Mouse (Mus musculus) brain, embryonic 14.5 days (tissue): ENCODE results near the gene Dcaf15. TPM values are rescaled to one million over a fixed set of nuclear protein-coding genes. Genes with fewer than 3 reads are reported as not detected.

Source experiments
- DNase-seq: peaks from one replicate; pipeline ENCODE4 v3.0.0-alpha.2; 2011; ENCODE audit warnings: low read depth
- CTCF ChIP-seq: fragments of 200-500 bp; IDR thresholded peaks from 2 replicates; pipeline ENCODE4 v1.5.1; 2012; ENCODE audit warnings: inconsistent platforms, mild to moderate bottlenecking, moderate library complexity, borderline replicate concordance; ENCODE audit not compliant: insufficient read depth, insufficient read length; ENCODE audit errors: extremely low read depth
- POLR2A ChIP-seq: fragments of 200-500 bp; IDR thresholded peaks from 2 replicates; pipeline ENCODE4 v1.6.1; 2012; ENCODE audit warnings: mild to moderate bottlenecking, inconsistent platforms, borderline replicate concordance; ENCODE audit not compliant: poor library complexity, insufficient read depth, insufficient read length, severe bottlenecking; ENCODE audit errors: extremely low read depth
- polyA plus RNA-seq: library from polyadenylated mRNA; depleted of rRNA; stranded (reverse); fragments of >200 nt; gene quantifications from 2 replicates; pipeline ENCODE4 v1.2.3, GENCODE M21; 2012

Dcaf15 gene
- polyA plus RNA-seq, 1 experiment: 109 TPM

GRCm38 (mm10) chr8:84096061-84096460, 8.5 kb downstream of the Dcaf15 start:
- TF ChIP-seq POLR2A (no peak), CTCF (no peak)
- DNase-seq: no peak

DNA sequence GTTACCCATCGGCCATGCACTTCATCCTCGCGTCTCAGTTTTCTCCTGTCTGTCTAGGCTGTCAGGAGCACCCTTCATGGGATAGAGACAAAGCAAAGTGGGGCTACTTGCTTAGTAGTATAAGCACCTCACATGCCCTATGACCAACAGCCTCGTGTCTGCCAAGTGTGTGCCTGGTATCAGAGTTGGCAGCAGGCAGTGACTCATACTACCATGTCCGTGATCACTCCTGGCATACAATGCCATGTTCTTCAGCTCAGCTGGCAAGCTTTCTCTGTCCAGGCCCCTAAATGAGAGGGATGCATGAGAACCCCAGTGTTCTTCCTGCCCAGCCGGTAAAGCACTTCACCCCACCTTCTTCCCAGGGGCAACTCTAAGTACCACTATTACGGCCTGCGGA, 14.0 kb downstream of the Dcaf15 start:
- DNase-seq: no peak
- no peak for TF ChIP-seq CTCF
- no peak for TF ChIP-seq POLR2A

DNA sequence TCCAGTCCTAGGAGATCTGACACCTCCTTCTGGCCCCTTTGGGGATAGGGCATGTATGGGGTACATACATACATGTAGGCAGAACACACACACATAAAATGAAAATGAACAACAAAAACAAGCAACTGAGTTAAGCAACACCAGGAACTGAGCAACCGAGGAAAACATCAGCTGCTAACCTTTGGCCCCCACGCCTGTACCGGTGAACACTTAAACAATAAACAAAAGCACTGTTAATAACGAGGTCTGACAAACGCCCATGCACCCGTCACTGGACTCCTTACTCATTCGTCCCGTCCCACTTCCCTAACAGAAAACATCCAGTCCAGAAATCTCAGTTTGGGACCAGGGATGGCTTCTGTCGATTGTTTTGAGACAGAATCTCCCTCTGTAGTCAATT, 15.3 kb downstream of the Dcaf15 start:
- TF ChIP-seq POLR2A (no peak), CTCF (no peak)
- no peak for DNase-seq

GRCm38 (mm10) chr8:84087821-84088220, 16.7 kb downstream of the Dcaf15 start:
- no peak for TF ChIP-seq CTCF
- no peak for TF ChIP-seq POLR2A
- no peak for DNase-seq

DNA sequence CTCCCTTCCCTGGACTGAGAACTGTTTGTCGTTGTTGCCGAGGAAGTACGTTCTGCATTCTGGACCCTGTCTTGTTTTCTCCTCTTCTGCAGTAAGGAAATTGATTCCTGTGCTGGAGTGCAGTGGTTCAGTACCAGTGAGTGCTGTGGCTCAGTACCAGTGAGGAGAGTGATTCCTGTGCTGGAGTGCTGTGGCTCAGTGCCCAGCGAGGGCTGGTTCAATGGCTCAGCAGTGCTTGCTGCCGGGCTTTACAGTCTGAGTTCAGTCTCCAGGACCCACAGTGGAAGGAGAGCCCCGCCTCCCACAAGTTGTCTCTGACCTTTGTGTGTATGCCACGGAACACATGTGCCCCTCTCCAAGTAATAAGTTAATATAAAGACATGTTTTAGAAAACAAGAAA, 17.4 kb downstream of the Dcaf15 start:
- no peak for DNase-seq
- TF ChIP-seq POLR2A: no peak
- TF ChIP-seq CTCF: no peak

DNA sequence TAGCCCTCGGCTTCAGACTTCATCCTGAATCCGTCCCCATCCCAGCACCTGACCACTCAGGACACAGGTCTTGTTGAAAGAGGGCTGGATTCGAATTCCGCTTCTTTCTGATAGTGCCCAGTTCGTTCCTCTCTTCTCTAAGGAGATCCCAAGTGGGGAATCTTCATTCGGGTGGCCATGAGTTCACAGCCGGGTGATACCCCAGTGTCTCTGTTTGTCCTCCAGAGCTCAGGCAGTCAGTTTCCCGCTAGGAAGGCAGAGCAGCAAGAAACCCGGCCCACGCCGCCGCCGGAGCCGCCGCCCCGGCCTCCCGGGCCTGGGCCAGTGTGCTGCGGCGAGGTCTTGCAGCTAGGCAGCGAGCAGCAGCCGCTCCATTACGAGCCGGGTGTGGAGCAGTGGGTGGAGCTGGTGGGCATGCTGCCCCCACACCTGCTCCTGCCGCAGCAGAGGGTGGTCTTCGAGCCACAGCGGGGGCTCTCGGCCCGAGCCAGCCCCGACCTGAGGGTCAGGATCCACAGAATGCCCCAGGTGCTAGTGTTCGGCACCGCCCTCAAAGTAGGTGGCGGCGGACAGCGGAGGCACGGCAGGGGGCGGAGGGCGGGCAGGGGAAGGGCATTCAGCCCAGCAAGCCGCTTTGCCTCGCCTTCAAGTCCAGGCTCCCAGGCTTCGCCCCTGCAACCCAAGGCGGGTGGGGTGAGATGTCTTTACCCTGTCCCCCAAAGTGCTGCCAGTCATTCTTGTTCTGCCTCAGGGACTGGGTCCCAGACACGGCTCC, 20.0 kb downstream of the Dcaf15 start:
- TF ChIP-seq CTCF (no peak), POLR2A (no peak)
- no peak for DNase-seq

DNA sequence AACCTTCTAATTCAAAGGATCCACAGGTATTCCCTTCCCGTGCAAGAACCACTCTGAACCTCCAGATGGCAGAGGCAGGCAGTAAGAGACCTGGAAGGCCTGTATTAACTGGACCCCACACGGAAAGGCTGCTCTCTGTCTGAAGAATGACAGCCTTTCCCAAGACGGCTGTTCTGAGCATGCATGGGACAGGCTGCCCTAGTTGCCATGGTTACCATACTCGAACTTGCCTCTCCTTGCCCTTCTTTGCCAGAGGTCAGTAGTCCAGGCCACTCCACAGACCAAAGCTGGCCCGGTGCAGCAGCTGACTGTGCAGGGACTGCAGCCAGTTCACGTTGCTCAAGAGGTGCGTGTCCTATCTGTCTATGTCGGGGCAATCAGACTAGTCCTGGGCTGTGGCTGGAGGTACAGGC, 20.7 kb downstream of the Dcaf15 start:
- DNase-seq: peak; percentile 46
- TF ChIP-seq CTCF: peak; percentile 31; the same call in 1 of the 2 replicates
- TF ChIP-seq POLR2A: no peak

GRCm38 (mm10) chr8:84079206-84079605, 25.4 kb downstream of the Dcaf15 start:
- no peak for DNase-seq
- no peak for TF ChIP-seq CTCF
- TF ChIP-seq POLR2A: no peak

GRCm38 (mm10) chr8:84076849-84077248, 27.7 kb downstream of the Dcaf15 start:
- TF ChIP-seq POLR2A (no peak), CTCF (no peak)
- no peak for DNase-seq

DNA sequence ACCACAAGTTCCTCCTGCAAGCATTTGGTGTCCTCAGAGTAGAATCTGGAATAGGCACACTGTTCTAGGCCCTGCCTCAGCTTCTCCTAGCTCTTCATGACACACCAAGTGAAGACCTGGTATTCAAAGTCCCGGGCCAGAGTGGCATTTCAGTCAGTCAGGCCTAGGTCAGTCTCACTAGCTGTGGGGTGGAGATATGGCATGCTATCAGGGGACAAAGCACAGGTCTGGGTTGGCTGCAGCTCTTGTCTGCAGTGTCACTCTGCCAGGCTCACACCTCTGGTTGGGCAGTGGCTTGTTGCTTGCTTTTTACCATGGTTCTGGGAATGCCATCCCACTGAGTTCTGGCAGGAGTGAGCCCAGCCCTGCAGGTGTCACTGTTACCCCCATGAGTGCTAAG, 28.2 kb downstream of the Dcaf15 start:
- DNase-seq: no peak
- no peak for TF ChIP-seq POLR2A
- no peak for TF ChIP-seq CTCF

- peak; percentile 59 for DNase-seq
- TF ChIP-seq POLR2A: no peak
- no peak for TF ChIP-seq CTCF
Observed at GRCm38 (mm10) chr8:84073230-84073976, 31.2 kb downstream of the Dcaf15 start.

DNA sequence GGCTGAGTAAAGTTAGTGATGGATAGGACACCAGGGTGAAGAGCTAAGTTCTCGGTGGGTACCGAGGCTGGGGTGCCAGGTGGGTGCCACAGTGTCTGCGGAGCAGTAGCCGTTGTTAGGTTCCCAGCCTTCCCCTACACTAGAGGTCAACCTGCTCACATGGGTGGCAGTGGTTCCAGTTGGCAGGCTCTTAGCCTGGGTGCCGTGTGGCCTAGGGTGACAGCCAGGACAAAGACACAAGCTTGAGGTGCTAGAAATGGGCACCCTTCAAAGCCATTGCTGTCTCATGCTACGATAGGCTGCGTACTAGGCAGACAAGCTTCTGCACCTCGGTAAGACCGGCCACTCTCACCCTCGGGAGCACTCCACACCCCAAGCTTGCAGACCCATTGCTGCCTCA, 32.2 kb downstream of the Dcaf15 start:
- no peak for TF ChIP-seq CTCF
- no peak for TF ChIP-seq POLR2A
- no peak for DNase-seq

DNA sequence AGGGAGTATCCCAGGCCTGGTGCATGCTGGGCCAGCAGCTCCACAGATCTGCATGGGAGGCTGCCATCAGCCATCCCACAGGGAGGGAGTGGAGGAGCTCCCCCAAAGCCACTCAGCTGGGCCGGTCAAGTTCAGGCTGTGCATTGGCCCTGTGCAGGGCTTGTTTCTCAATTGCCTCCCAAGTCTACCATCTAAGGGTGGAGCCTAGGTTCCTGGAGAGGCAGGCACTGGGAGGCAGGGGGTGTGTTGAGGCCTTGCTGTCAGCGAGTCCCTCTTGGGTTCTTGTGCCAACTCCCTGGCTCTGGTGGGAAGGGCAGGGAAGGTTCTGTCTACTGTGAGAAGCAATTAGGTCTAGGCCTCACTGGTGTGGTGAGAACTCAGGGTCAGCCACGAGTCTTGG, 32.6 kb downstream of the Dcaf15 start:
- DNase-seq: no peak
- TF ChIP-seq CTCF: no peak
- TF ChIP-seq POLR2A: no peak
